Mouse (Mus musculus): ENCODE results near the gene Fzr1. TPM values are rescaled to one million over a fixed set of nuclear protein-coding genes. Genes with fewer than 3 reads are reported as not detected.
A peak's percentile ranks its signal among the peaks of the same experiment; 100 is the strongest.

Gene Fzr1
- polyA plus RNA-seq, 1 experiment from 2014 or later: 51.4 TPM

DNA sequence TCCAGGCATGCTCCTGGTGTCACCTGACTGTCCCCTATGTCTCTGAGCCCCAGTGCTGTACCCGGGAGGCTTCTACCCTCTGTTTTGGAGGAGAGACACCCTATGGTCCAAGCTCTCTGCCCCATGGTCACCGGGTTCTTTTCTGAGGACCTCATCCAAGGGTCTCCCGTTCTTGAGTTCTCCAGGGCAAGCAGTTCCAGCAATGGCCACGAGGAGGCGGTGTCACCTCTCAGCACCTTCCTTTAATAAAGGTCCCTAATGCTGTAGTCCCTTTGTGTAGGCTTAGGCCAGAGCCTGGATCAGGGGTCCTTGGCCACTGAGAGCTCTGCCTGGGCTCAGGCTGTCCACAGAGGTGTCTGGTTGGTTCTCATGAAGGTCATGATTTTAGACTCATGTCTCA is 16.8 kb upstream of the Fzr1 start:
- Histone ChIP-seq H3K4me1 (replicated peaks; ENCODE audit: control insufficient read depth, insufficient read depth) (peaks cover 3% of the 10 kb centered on the region; the same call in 1 of the 2 replicates), H3K27me3 (ENCODE audit: control insufficient read depth, insufficient read depth, low read length) (no peaks in the 10 kb centered on the region), H3K27ac (replicated peaks) (no peak overlapping the region), H3K4me3 (ENCODE audit: low read depth, low read length) (no peak overlapping the region), H3K9me3 (ENCODE audit: control insufficient read depth, low read length) (no peaks in the 10 kb centered on the region), H3K9ac (ENCODE audit: low read length) (no peak overlapping the region), H3K36me3 (ENCODE audit: control insufficient read depth, insufficient read depth, low read length) (peaks cover 14% of the 10 kb centered on the region; the same call in 1 of the 2 replicates), H3K4me2 (replicated peaks; ENCODE audit: low read depth) (no peak overlapping the region)
- DNase-seq (ENCODE audit: low spot score) (peak; percentile 78), ATAC-seq (ENCODE audit: low FRiP score, low TSS enrichment) (no peak)
- WGBS: 18% methylated on average over 5 of the region's 5 CpGs
- peak; percentile 97 for TF ChIP-seq CTCF (IDR thresholded peaks at IDR 0.05; ENCODE audit: low read depth)
- TF ChIP-seq EP300 (optimal IDR thresholded peaks at IDR 0.05): no peak

GRCm38 (mm10) chr10:81393456-81394063 is 15.2 kb upstream of the Fzr1 start:
- Histone ChIP-seq H3K4me1 (replicated peaks; ENCODE audit: control insufficient read depth, insufficient read depth) (peaks cover 6% of the 10 kb centered on the region; the same call in 1 of the 2 replicates), H3K36me3 (ENCODE audit: control insufficient read depth, insufficient read depth, low read length) (peaks cover 3% of the 10 kb centered on the region; the same call in 1 of the 2 replicates), H3K27ac (replicated peaks) (peak overlapping the region; percentile 69), H3K9me3 (ENCODE audit: control insufficient read depth, low read length) (no peaks in the 10 kb centered on the region), H3K27me3 (ENCODE audit: control insufficient read depth, insufficient read depth, low read length) (no peaks in the 10 kb centered on the region), H3K4me2 (replicated peaks; ENCODE audit: low read depth) (peak overlapping the region; percentile 56), H3K4me3 (ENCODE audit: low read depth, low read length) (peak overlapping the region; percentile 30), H3K9ac (ENCODE audit: low read length) (peak overlapping the region; percentile 18)
- ATAC-seq (ENCODE audit: low FRiP score, low TSS enrichment) (no peak), DNase-seq (ENCODE audit: low spot score) (no peak)
- no peak for TF ChIP-seq EP300 (optimal IDR thresholded peaks at IDR 0.05)
- peak; percentile 4; the same call in 1 of the 2 replicates for TF ChIP-seq CTCF (IDR thresholded peaks at IDR 0.05; ENCODE audit: low read depth)
- WGBS: 6% methylated on average over 19 of the region's 19 CpGs

DNA sequence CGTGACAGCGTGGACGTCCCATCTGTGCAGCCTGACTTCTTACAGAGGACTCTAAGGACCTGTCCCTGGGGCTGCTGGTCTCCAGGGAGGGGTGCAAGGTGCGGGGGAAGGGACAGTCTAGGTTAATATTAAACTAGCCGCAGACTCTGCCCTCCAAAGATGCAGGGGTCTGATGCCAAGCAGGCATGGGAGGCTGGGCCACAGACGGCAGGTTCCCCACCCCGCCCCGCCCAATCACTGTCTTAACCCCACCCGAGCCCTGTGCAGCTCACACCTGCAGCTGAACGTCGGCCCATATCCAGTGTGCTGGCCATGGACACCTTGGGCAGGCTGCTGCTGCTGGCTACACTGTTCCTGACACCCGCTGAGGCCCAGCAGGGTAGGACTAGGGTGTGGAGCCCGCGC is 14.5 kb upstream of the Fzr1 start, which contains the start of gene Smim24:
TSS of gene Smim24 (plus strand) at position 271 of the 405 bp plus-strand sequence.
- peaks cover 4% of the 10 kb centered on the region; the same call in 1 of the 2 replicates for H3K36me3 ChIP-seq (ENCODE audit: control insufficient read depth, insufficient read depth, low read length)
- peak within 1 kb of the TSS; percentile 30 for H3K4me3 ChIP-seq (ENCODE audit: low read depth, low read length)
- H3K27ac ChIP-seq (replicated peaks): peak within 1 kb of the TSS; percentile 69
- TF ChIP-seq CTCF (IDR thresholded peaks at IDR 0.05; ENCODE audit: low read depth): no peak
- TF ChIP-seq EP300 (optimal IDR thresholded peaks at IDR 0.05): no peak
- 50% methylated on average over 14 of the region's 14 CpGs for WGBS
- ATAC-seq (ENCODE audit: low FRiP score, low TSS enrichment) (peak; percentile 19), DNase-seq (ENCODE audit: low spot score) (peak; percentile 62)
- peak within 1 kb of the TSS; percentile 18 for H3K9ac ChIP-seq (ENCODE audit: low read length)
- no peaks in the 10 kb centered on the region for H3K27me3 ChIP-seq (ENCODE audit: control insufficient read depth, insufficient read depth, low read length)
- peak within 1 kb of the TSS; percentile 56 for H3K4me2 ChIP-seq (replicated peaks; ENCODE audit: low read depth)
- no peaks in the 10 kb centered on the region for H3K9me3 ChIP-seq (ENCODE audit: control insufficient read depth, low read length)
- peaks cover 6% of the 10 kb centered on the region; the same call in 1 of the 2 replicates for H3K4me1 ChIP-seq (replicated peaks; ENCODE audit: control insufficient read depth, insufficient read depth)

DNA sequence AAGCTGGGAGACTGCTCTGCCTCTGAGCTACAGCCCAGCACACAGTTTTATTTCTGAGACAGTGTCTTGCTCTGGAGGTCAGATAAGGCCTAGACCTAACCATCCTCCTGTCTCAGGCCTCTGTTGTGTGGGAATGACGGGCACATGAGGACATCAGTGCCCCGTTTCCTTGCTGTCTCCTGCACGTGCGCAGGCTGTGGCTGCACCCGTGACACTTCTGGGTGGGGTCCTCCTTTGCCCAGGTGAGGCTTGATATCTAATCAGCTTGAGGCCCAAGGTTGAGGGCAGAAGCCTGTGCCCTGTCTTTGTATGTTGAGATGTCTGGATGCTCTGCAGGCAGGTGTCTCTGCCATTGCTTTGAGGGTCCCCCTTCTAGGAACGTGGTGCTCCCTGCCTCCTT is 14.0 kb upstream of the Fzr1 start:
- ATAC-seq (ENCODE audit: low FRiP score, low TSS enrichment): peak; percentile 30; the same call in 1 of the 2 replicates
- H3K4me3 ChIP-seq (ENCODE audit: low read depth, low read length): no peak overlapping the region
- H3K4me2 ChIP-seq (replicated peaks; ENCODE audit: low read depth): no peak overlapping the region
- peak; percentile 69 for DNase-seq (ENCODE audit: low spot score)
- H3K9me3 ChIP-seq (ENCODE audit: control insufficient read depth, low read length): no peaks in the 10 kb centered on the region
- no peaks in the 10 kb centered on the region for H3K27me3 ChIP-seq (ENCODE audit: control insufficient read depth, insufficient read depth, low read length)
- H3K36me3 ChIP-seq (ENCODE audit: control insufficient read depth, insufficient read depth, low read length): peaks cover 9% of the 10 kb centered on the region; the same call in 1 of the 2 replicates
- H3K27ac ChIP-seq (replicated peaks): no peak overlapping the region
- 73% methylated on average over 6 of the region's 6 CpGs for WGBS
- no peak overlapping the region for H3K9ac ChIP-seq (ENCODE audit: low read length)
- peaks cover 6% of the 10 kb centered on the region; the same call in 1 of the 2 replicates for H3K4me1 ChIP-seq (replicated peaks; ENCODE audit: control insufficient read depth, insufficient read depth)
- no peak for TF ChIP-seq CTCF (IDR thresholded peaks at IDR 0.05; ENCODE audit: low read depth)
- TF ChIP-seq EP300 (optimal IDR thresholded peaks at IDR 0.05): no peak

GRCm38 (mm10) chr10:81390678-81390965 is 12.3 kb upstream of the Fzr1 start:
- DNase-seq (ENCODE audit: low spot score): no peak
- ATAC-seq (ENCODE audit: low FRiP score, low TSS enrichment): no peak
- peaks cover 15% of the 10 kb centered on the region; the same call in 1 of the 2 replicates for H3K36me3 ChIP-seq (ENCODE audit: control insufficient read depth, insufficient read depth, low read length)
- H3K4me2 ChIP-seq (replicated peaks; ENCODE audit: low read depth): no peak overlapping the region
- no peak overlapping the region for H3K27ac ChIP-seq (replicated peaks)
- no peak overlapping the region for H3K9ac ChIP-seq (ENCODE audit: low read length)
- 85% methylated on average over 13 of the region's 13 CpGs for WGBS
- H3K9me3 ChIP-seq (ENCODE audit: control insufficient read depth, low read length): no peaks in the 10 kb centered on the region
- H3K4me3 ChIP-seq (ENCODE audit: low read depth, low read length): no peak overlapping the region
- peaks cover 6% of the 10 kb centered on the region for H3K4me1 ChIP-seq (replicated peaks; ENCODE audit: control insufficient read depth, insufficient read depth)
- no peaks in the 10 kb centered on the region for H3K27me3 ChIP-seq (ENCODE audit: control insufficient read depth, insufficient read depth, low read length)
- TF ChIP-seq EP300 (optimal IDR thresholded peaks at IDR 0.05): no peak
- no peak for TF ChIP-seq CTCF (IDR thresholded peaks at IDR 0.05; ENCODE audit: low read depth)

Measured in stomach, postnatal 0 days (tissue).